Mouse (Mus musculus) ovary, postnatal 14 days (tissue): ENCODE data around the gene Chst15.

Experiments used
- DNase-seq: peaks from one replicate; pipeline ENCODE4 v3.0.0; 2022; ENCODE audit warnings: low spot score

Gene Chst15

GRCm38 (mm10) chr7:132302508-132303241, 14.4 kb downstream of the Chst15 start:
- DNase-seq, result no peak

DNA sequence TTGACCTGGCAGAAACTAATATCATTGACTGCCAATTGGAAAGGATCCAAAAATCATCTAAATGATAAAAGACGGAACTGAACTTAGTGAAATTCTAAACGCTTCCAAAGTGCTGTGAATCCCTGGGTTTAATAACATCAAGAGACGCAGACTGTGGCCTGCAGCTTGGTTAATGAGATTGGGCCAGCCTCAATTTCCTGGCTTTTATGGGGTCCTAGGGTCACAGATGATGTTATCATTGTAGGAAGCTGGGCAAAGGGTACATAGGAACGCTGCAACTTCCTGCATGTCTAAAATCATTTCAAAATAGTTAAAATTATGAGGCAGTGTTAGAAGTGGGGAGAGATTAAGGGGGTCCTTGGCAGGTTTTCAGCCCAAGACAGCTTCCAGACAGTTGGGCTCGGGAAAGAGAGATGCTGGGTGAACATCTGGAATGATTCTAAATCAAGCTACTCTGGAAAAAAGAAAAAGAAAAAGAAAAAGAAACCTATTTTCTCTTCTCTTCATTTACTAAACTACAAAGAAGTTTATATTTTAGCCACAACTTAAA, 17.3 kb downstream of the Chst15 start:
- DNase-seq, result no peak

DNA sequence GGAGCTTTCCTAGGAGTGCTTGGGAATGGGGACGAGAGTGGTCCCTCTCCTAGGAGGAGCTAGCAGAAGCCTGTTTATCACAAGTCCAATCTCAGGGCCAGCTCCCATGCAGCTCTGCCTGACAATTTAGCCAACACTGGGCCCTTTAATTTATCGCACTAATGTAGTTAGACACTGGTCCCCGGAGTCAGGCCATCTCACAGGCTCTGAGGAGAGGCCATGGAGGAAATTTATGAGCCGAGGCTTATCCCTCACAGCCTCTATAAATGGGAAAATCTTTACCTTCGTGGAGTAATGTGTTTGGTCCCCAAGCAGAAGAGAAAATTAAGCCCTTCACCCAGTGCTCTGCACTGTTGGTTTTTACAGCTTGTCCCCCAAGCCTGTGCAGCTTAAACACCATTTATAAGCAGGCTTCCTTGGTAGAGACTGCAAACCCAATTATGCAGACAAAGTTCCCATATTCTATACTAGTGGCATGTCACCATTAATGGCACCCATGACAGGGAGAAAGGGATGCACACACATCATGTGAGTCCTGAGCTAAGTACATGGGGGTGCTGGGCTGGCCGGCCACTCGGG, 18.5 kb downstream of the Chst15 start:
- no peak for DNase-seq

GRCm38 (mm10) chr7:132296661-132297443, 20.2 kb downstream of the Chst15 start:
- DNase-seq, result no peak

GRCm38 (mm10) chr7:132296132-132296531, 20.9 kb downstream of the Chst15 start:
- no peak for DNase-seq

- no peak for DNase-seq
Observed at GRCm38 (mm10) chr7:132287340-132287664, 29.7 kb downstream of the Chst15 start.

DNA sequence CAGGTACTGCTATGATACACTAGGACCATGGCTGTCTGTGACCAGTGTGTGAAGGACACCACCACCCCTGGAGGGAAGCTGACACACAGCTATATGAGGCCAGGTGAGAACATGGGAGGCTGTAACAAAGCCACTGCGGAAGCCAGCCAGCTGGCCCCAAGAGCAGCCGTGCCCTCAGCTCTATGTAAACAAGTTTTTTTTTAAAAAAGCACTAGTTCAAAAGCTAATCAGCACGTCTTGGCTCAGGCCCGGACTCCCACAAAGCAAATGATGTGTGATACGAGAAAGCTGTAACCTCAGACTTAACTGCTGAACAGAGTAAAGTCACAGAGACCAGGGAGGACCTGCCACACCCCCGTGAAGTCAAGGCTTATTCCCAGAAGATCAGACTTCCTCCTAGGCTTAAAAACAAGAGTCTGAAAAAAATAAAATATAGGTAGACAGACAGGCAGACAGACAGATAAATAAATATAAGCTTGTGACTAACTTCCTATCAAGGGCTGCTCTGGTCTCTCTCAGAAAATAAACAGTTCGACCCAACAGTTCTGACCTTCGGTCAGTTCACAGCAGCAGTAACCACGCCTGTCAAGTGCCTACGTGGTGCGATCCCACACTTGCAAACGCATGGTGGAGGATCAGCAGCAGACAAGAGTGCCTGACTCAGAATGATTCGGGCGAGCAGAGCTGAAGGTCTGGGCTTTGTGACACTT, 30.2 kb downstream of the Chst15 start:
- no peak for DNase-seq

GRCm38 (mm10) chr7:132284795-132285194, 32.2 kb downstream of the Chst15 start:
- no peak for DNase-seq

- DNase-seq, result no peak
Observed at GRCm38 (mm10) chr7:132284048-132284737, 32.8 kb downstream of the Chst15 start.

DNA sequence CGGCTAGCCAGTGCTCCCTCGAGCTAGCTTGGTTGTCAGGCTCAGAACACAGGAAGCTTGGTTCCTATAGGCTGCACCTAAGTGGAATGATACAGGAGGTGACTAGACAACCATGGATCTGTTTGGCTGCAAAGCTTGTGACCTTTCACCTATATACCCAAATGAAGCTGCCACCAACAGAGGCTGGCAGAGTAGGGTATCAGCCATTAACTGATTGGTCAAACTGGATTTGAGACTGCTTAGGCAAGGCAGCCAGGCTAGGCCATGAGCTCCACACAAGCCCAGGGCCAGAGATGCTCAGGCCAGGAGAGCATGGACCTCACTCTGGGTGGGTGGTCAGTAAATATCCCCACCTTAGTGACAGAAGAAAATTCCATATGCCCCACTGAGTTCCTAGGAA, 34.5 kb downstream of the Chst15 start:
- no peak for DNase-seq

- DNase-seq, result no peak
Observed at GRCm38 (mm10) chr7:132282161-132282560, 34.9 kb downstream of the Chst15 start.

- DNase-seq, result no peak
Observed at GRCm38 (mm10) chr7:132281753-132282152, 35.3 kb downstream of the Chst15 start.

DNA sequence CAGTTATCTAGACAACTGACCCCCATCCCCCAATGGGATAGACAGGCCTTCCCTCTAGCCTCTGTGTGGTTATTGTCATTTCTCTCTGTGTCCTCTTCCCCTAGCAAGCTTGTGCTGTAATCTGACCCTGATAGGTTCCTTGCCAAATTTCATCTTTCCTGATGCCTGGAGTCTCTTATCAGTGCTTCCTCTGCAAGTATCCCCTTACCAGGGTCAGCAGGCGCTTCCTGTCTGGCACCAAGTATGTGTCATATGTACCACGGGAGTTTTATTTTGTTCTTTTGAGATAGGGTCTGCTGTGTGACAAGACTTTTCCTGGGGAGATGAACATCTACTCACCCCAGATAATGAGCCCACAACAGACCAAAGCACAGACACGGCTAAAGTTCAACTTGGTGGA, 38.4 kb downstream of the Chst15 start:
- no peak for DNase-seq

DNA sequence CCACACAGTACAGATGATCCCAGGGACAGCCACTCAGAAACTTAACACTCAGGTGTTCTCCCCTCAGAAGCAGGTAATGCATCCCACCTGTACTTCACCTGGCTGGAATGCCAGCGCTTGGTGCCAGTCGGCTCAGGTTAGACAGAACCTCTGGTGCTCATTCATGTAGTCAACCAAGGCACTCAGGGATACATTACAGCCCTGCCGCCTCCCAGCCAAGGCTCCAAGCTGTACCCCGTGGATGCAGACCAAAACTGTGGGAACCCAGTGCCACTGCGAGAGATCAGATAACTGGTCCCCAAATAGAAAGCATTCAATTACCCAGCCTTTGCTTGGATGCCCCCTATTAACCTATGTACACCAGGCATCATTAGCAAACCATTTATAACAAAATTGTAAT, 40.7 kb downstream of the Chst15 start:
- no peak for DNase-seq

DNA sequence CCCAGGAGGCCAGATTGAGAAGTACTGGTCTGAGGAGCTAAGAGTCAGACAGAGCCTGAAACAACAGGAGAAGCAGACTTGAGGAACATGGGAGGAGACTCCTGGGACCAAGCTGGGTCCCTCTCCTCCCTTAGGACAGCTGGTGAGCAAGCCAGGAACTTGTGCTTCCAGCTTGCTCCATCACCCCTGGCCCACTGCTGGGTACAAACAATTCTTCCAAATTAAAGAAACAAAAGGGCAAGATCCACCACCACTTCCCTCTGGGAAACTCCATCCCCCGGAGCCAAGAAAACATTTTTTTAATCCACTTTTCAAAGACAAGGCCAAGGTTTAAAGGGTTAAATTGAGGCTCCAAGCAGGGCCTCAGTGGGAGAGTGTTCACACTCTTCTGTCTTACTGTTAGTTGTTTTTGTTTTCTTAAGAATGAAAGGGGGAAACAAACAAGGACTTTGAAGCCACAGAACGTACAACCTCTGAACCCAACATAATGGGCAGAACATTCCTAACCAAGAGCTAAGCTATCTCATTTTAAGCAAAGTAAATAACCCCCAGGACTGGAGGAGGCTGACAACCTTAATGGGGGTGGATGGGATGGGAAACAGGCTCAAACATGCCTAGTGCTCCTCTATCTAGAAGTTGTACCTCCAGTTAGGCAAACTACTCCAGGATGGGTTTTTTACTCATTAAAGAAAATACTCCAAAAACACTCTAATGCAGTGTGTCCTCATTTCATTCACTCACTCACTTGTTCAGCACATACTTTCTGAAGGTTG, 43.1 kb downstream of the Chst15 start:
- DNase-seq, result no peak

DNA sequence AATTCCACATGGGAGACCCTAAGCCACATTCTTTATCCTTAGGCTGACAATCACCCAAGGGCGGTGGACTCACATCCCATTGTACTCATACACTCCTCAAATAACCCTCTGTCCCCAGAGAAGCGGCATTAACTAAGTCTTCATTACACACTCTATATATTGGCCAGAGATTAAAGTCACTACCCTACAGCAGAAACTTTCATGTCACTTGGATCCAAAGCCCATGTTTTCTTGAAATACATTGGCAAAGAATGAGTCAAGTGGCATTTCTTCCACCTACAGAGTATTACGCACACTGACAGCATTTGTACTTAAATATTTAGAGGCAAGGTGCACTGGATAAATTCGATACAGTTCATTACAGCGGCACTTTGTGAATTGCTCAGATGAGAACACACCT, 44.0 kb downstream of the Chst15 start:
- no peak for DNase-seq

- DNase-seq, result no peak
Observed at GRCm38 (mm10) chr7:132270364-132270763, 46.7 kb downstream of the Chst15 start.

DNA sequence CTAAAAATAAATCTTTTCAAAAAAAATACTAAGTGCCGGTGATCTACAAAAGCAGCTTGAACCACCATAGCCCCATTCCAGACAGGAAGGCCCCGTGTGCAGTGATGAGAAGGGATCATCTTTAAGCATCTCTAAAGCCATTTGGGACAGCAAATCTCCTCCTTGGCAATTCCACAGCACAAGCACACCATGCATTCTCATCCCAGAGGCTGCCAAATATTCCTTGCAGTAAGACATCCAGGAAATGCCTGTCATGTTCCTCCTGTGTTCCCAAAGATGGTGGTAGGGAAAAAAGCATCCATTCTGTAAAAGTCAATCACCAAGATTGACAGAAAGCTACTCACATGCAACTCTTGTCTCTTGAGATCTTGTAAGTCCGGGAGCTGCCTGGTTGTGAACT, 47.4 kb downstream of the Chst15 start:
- DNase-seq, result no peak

GRCm38 (mm10) chr7:132267721-132268498, 49.1 kb downstream of the Chst15 start:
- no peak for DNase-seq

DNA sequence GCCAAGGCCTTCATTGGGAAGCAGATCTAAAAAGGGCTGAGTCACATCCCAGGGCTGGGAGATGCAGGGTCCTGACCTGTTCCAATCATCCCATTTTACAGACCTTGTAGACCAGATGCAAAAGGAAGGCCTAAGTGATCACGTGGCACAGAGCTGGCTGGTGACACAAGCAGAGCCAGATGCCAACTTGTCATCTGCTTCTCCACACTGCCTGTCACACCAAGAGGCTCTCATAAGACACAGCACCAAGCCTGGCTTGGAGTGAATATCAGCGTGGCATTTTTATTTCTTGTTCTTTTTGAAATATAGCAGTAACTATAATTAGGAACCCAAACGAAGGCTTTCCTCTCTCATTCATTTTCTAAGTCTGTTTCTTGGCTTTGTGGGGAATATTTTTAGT, 52.3 kb downstream of the Chst15 start:
- DNase-seq, result no peak
